Mouse (Mus musculus) MEL (cell line): Measurements from ENCODE around the gene Ccnt2. TPM values are rescaled to one million over a fixed set of nuclear protein-coding genes. Genes with fewer than 3 reads are reported as not detected.

ENCODE experiments used
- DNase-seq: peaks from one replicate; pipeline ENCODE4 v3.0.0; 2011; ENCODE audit warnings: low read depth, low spot score
- H3K27ac ChIP-seq: 2 replicates; pipeline ENCODE4 v1.5.1; 2012; ENCODE audit warnings: low read depth, mild to moderate bottlenecking, control low read depth, low read length, moderate library complexity; ENCODE audit not compliant: control insufficient read depth
- H3K27me3 ChIP-seq, 2 experiments: fragments of 150-350 bp in 1 of 2; sonication (generic) in 1 of 2; 2 replicates each; pipeline ENCODE4 v1.6.1; 2012; ENCODE audit warnings: low read length in 2 of 2, mild to moderate bottlenecking in 2 of 2, improper control_type of control experiment in 1 of 2, moderate library complexity in 1 of 2; ENCODE audit not compliant: insufficient read depth in 2 of 2, control insufficient read depth in 1 of 2
- H3K36me3 ChIP-seq, 2 experiments: 2 replicates each; pipeline ENCODE4 v1.6.1; 2012 to 2014; ENCODE audit warnings: low read length in 2 of 2, improper control_type of control experiment in 1 of 2, inconsistent platforms in 1 of 2, mild to moderate bottlenecking in 1 of 2; ENCODE audit not compliant: insufficient read depth in 2 of 2, control insufficient read depth in 1 of 2
- H3K4me1 ChIP-seq, 2 experiments: fragments of 150-350 bp in 1 of 2; sonication (generic) in 1 of 2; 2 replicates each; pipeline ENCODE4 v1.6.1; 2012; ENCODE audit warnings: low read length in 2 of 2, improper control_type of control experiment in 1 of 2, mild to moderate bottlenecking in 1 of 2; ENCODE audit not compliant: insufficient read depth in 2 of 2, control insufficient read depth in 1 of 2
- H3K4me3 ChIP-seq, 2 experiments: fragments of 150-350 bp in 1 of 2; sonication (generic) in 1 of 2; 2 replicates each; pipeline ENCODE4 v1.5.1; 2012; ENCODE audit warnings: low read depth in 2 of 2, low read length in 2 of 2, mild to moderate bottlenecking in 2 of 2, moderate library complexity in 2 of 2, control low read depth in 1 of 2, improper control_type of control experiment in 1 of 2; ENCODE audit not compliant: control insufficient read depth in 1 of 2, insufficient read depth in 1 of 2
- H3K79me2 ChIP-seq: 2 replicates; pipeline ENCODE4 v1.6.1; 2012; ENCODE audit warnings: mild to moderate bottlenecking, low read length, moderate library complexity; ENCODE audit not compliant: control insufficient read depth, poor library complexity, insufficient read depth
- H3K9ac ChIP-seq: 2 replicates; pipeline ENCODE4 v1.6.1; 2012; ENCODE audit warnings: low read depth, mild to moderate bottlenecking, control low read depth, low read length, moderate library complexity; ENCODE audit not compliant: control insufficient read depth, poor library complexity, severe bottlenecking
- H3K9me3 ChIP-seq: fragments of 150-350 bp; sonication (generic); replicated peaks from 2 replicates; pipeline ENCODE4 v1.6.1; 2012; ENCODE audit warnings: mild to moderate bottlenecking, low read length, improper control_type of control experiment, moderate library complexity; ENCODE audit not compliant: insufficient read depth
- CHD1 ChIP-seq: IDR thresholded peaks from 2 replicates; pipeline ENCODE4 v1.6.1; 2012; ENCODE audit warnings: low read depth, mild to moderate bottlenecking, inconsistent platforms, low read length, improper control_type of control experiment
- CHD2 ChIP-seq: IDR thresholded peaks from 2 replicates; pipeline ENCODE4 v1.6.1; 2011; ENCODE audit warnings: low read length, improper control_type of control experiment
- E2F4 ChIP-seq: IDR thresholded peaks from 2 replicates; pipeline ENCODE4 v1.6.1; 2011; ENCODE audit warnings: low read depth, low read length, improper control_type of control experiment, borderline replicate concordance
- ELF1 ChIP-seq: IDR thresholded peaks from 2 replicates; pipeline ENCODE4 v1.6.1; 2014; ENCODE audit warnings: low read depth, mild to moderate bottlenecking, inconsistent platforms, low read length, improper control_type of control experiment, moderate library complexity
- EP300 ChIP-seq, 2 experiments: IDR thresholded peaks; 2 replicates each; pipeline ENCODE4 v1.6.1; 2011; ENCODE audit warnings: improper control_type of control experiment in 2 of 2, low read length in 2 of 2, low read depth in 1 of 2, mild to moderate bottlenecking in 1 of 2
- ETS1 ChIP-seq: IDR thresholded peaks from 2 replicates; pipeline ENCODE4 v1.6.1; 2012; ENCODE audit warnings: low read depth, mild to moderate bottlenecking, inconsistent platforms, low read length, improper control_type of control experiment, moderate library complexity
- GABPA ChIP-seq: IDR thresholded peaks from 2 replicates; pipeline ENCODE4 v1.6.1; 2012; ENCODE audit warnings: low read depth, mild to moderate bottlenecking, inconsistent platforms, low read length, improper control_type of control experiment, moderate library complexity
- GATA1 ChIP-seq: IDR thresholded peaks from 2 replicates; pipeline ENCODE4 v1.6.1; 2011; ENCODE audit warnings: low read depth, low read length, improper control_type of control experiment
- JUND ChIP-seq: IDR thresholded peaks from 2 replicates; pipeline ENCODE4 v1.6.1; 2011; ENCODE audit warnings: low read depth, mild to moderate bottlenecking, improper control_type of control experiment, low read length
- KAT2A ChIP-seq: conservative IDR thresholded peaks from 2 replicates; pipeline ENCODE4 v1.6.1; 2012; ENCODE audit warnings: low read depth, low read length, improper control_type of control experiment, inconsistent platforms
- MAFK ChIP-seq: IDR thresholded peaks from 2 replicates; pipeline ENCODE4 v1.6.1; 2011; ENCODE audit warnings: low read depth, mild to moderate bottlenecking, low read length, improper control_type of control experiment, borderline replicate concordance
- MEF2A ChIP-seq: IDR thresholded peaks from 2 replicates; pipeline ENCODE4 v1.6.1; 2014; ENCODE audit warnings: low read depth, mild to moderate bottlenecking, inconsistent platforms, low read length, improper control_type of control experiment; ENCODE audit not compliant: poor library complexity, insufficient replicate concordance, severe bottlenecking; ENCODE audit errors: extremely low read depth
- MXI1 ChIP-seq: IDR thresholded peaks from 2 replicates; pipeline ENCODE4 v1.6.1; 2011; ENCODE audit warnings: mild to moderate bottlenecking, low read depth, low read length, improper control_type of control experiment
- MYB ChIP-seq: IDR thresholded peaks from 2 replicates; pipeline ENCODE4 v1.6.1; 2011; ENCODE audit warnings: mild to moderate bottlenecking, low read depth, low read length, improper control_type of control experiment
- MYC ChIP-seq: IDR thresholded peaks from 2 replicates; pipeline ENCODE4 v1.6.1; 2011; ENCODE audit warnings: low read depth, mild to moderate bottlenecking, low read length, improper control_type of control experiment, moderate library complexity
- POLR2A ChIP-seq, 2 experiments: IDR thresholded peaks; 2 replicates each; pipeline ENCODE4 v1.6.1; 2011 to 2012; ENCODE audit warnings: low read length in 2 of 2, mild to moderate bottlenecking in 2 of 2, control low read depth in 1 of 2, improper control_type of control experiment in 1 of 2, low read depth in 1 of 2, moderate library complexity in 1 of 2; ENCODE audit not compliant: control insufficient read depth in 1 of 2, insufficient read depth in 1 of 2, poor library complexity in 1 of 2
- RCOR1 ChIP-seq: IDR thresholded peaks from 2 replicates; pipeline ENCODE4 v1.6.1; 2012; ENCODE audit warnings: low read depth, mild to moderate bottlenecking, inconsistent platforms, low read length, improper control_type of control experiment
- SIN3A ChIP-seq: IDR thresholded peaks from 2 replicates; pipeline ENCODE4 v1.6.1; 2012; ENCODE audit warnings: low read length, improper control_type of control experiment, inconsistent platforms
- SMC3 ChIP-seq: IDR thresholded peaks from 2 replicates; pipeline ENCODE4 v1.6.1; 2011; ENCODE audit warnings: low read depth, low read length, improper control_type of control experiment
- TAL1 ChIP-seq: IDR thresholded peaks from 2 replicates; pipeline ENCODE4 v1.6.1; 2012; ENCODE audit warnings: mild to moderate bottlenecking, inconsistent platforms, low read length, moderate library complexity, mixed read lengths
- TCF12 ChIP-seq: IDR thresholded peaks from 2 replicates; pipeline ENCODE4 v1.6.1; 2014; ENCODE audit warnings: low read depth, mild to moderate bottlenecking, inconsistent platforms, low read length, improper control_type of control experiment, moderate library complexity
- UBTF ChIP-seq: IDR thresholded peaks from 2 replicates; pipeline ENCODE4 v1.6.1; 2012; ENCODE audit warnings: low read depth, mild to moderate bottlenecking, inconsistent platforms, low read length, improper control_type of control experiment, moderate library complexity, borderline replicate concordance; ENCODE audit not compliant: insufficient read depth
- ZKSCAN1 ChIP-seq: IDR thresholded peaks from 2 replicates; pipeline ENCODE4 v1.6.1; 2012; ENCODE audit warnings: low read depth, mild to moderate bottlenecking, inconsistent platforms, low read length, improper control_type of control experiment, moderate library complexity
- ZNF384 ChIP-seq: IDR thresholded peaks from 2 replicates; pipeline ENCODE4 v1.6.1; 2012; ENCODE audit warnings: low read depth, mild to moderate bottlenecking, inconsistent platforms, low read length, improper control_type of control experiment
- polyA plus RNA-seq, 2 experiments: library from polyadenylated mRNA; stranded (reverse) in 1 of 2; unstranded in 1 of 2; fragments of >175 nt in 1 of 2; fragments of >200 nt in 1 of 2; gene quantifications; 2 replicates each; pipeline versions ENCODE4 v1.2.1 to v1.2.4; 2012; ENCODE audit warnings: low replicate concordance in 2 of 2, low read depth in 1 of 2; ENCODE audit not compliant: insufficient read length in 2 of 2, insufficient read depth in 1 of 2, missing spikeins in 1 of 2
- total RNA-seq: library from RNA; depleted of rRNA; stranded (reverse); fragments of 300-350 nt; gene quantifications from 2 replicates; pipeline ENCODE4 v1.2.3, GENCODE M21; 2012

Gene Ccnt2
- total and polyA plus RNA-seq, 3 experiments = 20.6 to 31.5 (median 26.7) TPM

GRCm38 (mm10) chr1:127783862-127784261 lies 9.9 kb downstream of the Ccnt2 start:
- DNase-seq = no peak
- H3K4me1 ChIP-seq = peaks cover 27 to 43% of the 10 kb centered on the region in 2 experiments
- no peaks in the 10 kb centered on the region for H3K9me3 ChIP-seq

GRCm38 (mm10) chr1:127785882-127786281 lies 11.9 kb downstream of the Ccnt2 start:
- H3K79me2 ChIP-seq = peaks cover 88% of the 10 kb centered on the region
- H3K36me3 ChIP-seq = peaks cover 8 to 68% of the 10 kb centered on the region in 2 experiments
- TF ChIP-seq CHD1 (no peak), MAFK (no peak), ZNF384 (no peak), MXI1 (no peak), SIN3A (peak; percentile 33; the same call in 1 of the 2 replicates), GATA1 (peak; percentile 43), ZKSCAN1 (no peak), UBTF (no peak), EP300 (IDR thresholded peaks at IDR 0.05; ENCODE audit: low read depth in 1 of 2, low read length in 2 of 2) (peak in 1 of 2 experiments; percentile 55; a peak in 1 of 4 replicates), MYC (no peak), RCOR1 (peak; percentile 60), GABPA (no peak), ETS1 (peak; percentile 72), SMC3 (no peak), TCF12 (no peak), ELF1 (no peak), MYB (no peak), CHD2 (no peak), KAT2A (no peak), POLR2A (IDR thresholded peaks at IDR 0.05; ENCODE audit: control insufficient read depth in 1 of 2, insufficient read depth in 1 of 2, low read depth in 1 of 2, low read length in 2 of 2, poor library complexity in 1 of 2) (no peak)
- H3K9ac ChIP-seq = no peak overlapping the region
- no peak overlapping the region for H3K4me3 ChIP-seq
- no peaks in the 10 kb centered on the region for H3K9me3 ChIP-seq
- H3K27ac ChIP-seq = no peak overlapping the region
- DNase-seq = peak; percentile 55
- H3K4me1 ChIP-seq = peaks cover 25 to 28% of the 10 kb centered on the region in 2 experiments
- H3K27me3 ChIP-seq = no peaks in the 10 kb centered on the region

More at GRCm38 (mm10) chr1:127783862-127784261, 9.9 kb downstream of the Ccnt2 start:
- H3K4me3 ChIP-seq = no peak overlapping the region
- H3K27me3 ChIP-seq = no peaks in the 10 kb centered on the region
- TF ChIP-seq KAT2A (no peak), GATA1 (no peak), EP300 (IDR thresholded peaks at IDR 0.05; ENCODE audit: low read depth in 1 of 2, low read length in 2 of 2) (no peak), MEF2A (no peak), ELF1 (no peak), TAL1 (no peak), E2F4 (no peak), POLR2A (IDR thresholded peaks at IDR 0.05; ENCODE audit: control insufficient read depth in 1 of 2, insufficient read depth in 1 of 2, low read depth in 1 of 2, low read length in 2 of 2, poor library complexity in 1 of 2) (no peak), JUND (no peak), GABPA (no peak), ETS1 (no peak)
- no peak overlapping the region for H3K27ac ChIP-seq
- H3K79me2 ChIP-seq = peaks cover 86% of the 10 kb centered on the region
- peaks cover 8 to 81% of the 10 kb centered on the region in 2 experiments; a peak in 3 of 4 replicates for H3K36me3 ChIP-seq
- no peak overlapping the region for H3K9ac ChIP-seq
